7 mouse cellular contexts compared by ENCODE assay signal in the genomic region with DNA sequence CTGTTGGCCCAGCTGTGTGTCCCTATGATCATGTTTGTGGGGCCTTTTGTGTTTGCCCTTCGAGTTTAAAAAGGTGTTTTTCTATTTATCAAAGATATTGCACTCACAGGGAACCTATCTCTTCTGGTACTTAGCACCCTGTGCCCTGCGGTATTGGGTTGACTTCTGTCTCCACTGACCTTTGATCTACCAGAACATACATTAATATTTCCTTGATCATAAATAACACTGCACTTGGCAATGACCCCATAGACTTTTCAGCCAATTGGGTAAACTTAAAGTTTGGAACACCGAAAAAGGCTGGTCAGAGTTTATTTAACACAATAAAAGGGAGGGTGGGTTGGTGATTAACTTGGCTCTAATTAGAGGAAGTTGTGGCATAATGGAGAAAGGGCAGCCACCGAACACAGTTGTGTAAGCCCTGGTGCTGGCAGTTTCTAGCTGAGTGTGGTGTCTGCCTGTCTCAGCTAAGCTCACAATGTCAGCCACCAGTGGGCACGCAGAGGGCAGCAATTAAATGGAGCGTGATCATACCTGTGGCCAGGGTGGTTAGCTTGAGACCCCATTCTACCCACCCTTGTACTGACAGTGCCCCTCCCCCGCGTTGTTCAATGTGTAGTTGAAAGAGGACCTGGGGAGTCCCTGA. TPM values are rescaled to one million over a fixed set of nuclear protein-coding genes. Genes with fewer than 3 reads are reported as not detected.
DNase-seq lines count a peak whose midpoint lies in the region; ATAC-seq and TF ChIP-seq lines count a peak whose summit lies in the region.

No protein-coding gene starts in this region.

- H3K9ac ChIP-seq in lung, embryonic 14.5 days = no peak overlapping the region

- H3K27ac ChIP-seq in kidney, adult 2 months (ENCODE audit: insufficient read depth, low read depth, low read length) = no peak overlapping the region
- H3K27ac ChIP-seq in lung, embryonic 14.5 days (ENCODE audit: low read depth) = no peak overlapping the region
- H3K27ac ChIP-seq in small intestine, adult 2 months (ENCODE audit: insufficient read depth, low read depth, low read length) = peak overlapping the region; percentile 96

- TF ChIP-seq CTCF in kidney, adult 2 months (conservative IDR thresholded peaks at IDR 0.05; ENCODE audit: insufficient read depth, insufficient read length, low read depth, low read length) = no peak
- no peak for TF ChIP-seq CTCF in lung, embryonic 14.5 days (IDR thresholded peaks at IDR 0.05; ENCODE audit: low read depth)
- TF ChIP-seq CTCF in small intestine, adult 2 months (IDR thresholded peaks at IDR 0.05; ENCODE audit: extremely low read depth, insufficient read length, insufficient replicate concordance, low read depth, low read length) = no peak

- H3K36me3 ChIP-seq in kidney, adult 2 months (ENCODE audit: control insufficient read depth, insufficient read depth, low read length) = no peaks in the 10 kb centered on the region
- H3K36me3 ChIP-seq in lung, embryonic 14.5 days (ENCODE audit: insufficient read depth) = no peaks in the 10 kb centered on the region
- H3K36me3 ChIP-seq in small intestine, adult 2 months (ENCODE audit: control insufficient read depth, insufficient read depth, low read length) = no peaks in the 10 kb centered on the region

- no peaks in the 10 kb centered on the region for H3K9me3 ChIP-seq in lung, embryonic 14.5 days (ENCODE audit: low read depth, low read length)

- H3K27me3 ChIP-seq in kidney, adult 2 months (replicated peaks; ENCODE audit: control insufficient read depth, insufficient read depth, low read length) = no peaks in the 10 kb centered on the region
- H3K27me3 ChIP-seq in lung, embryonic 14.5 days (ENCODE audit: insufficient read depth, low read length) = no peaks in the 10 kb centered on the region
- H3K27me3 ChIP-seq in small intestine, adult 2 months (ENCODE audit: control insufficient read depth, insufficient read depth, low read length) = no peaks in the 10 kb centered on the region

- no peak overlapping the region for H3K4me3 ChIP-seq in kidney, adult 2 months (ENCODE audit: insufficient read depth, low read depth, low read length)
- no peak overlapping the region for H3K4me3 ChIP-seq in lung, embryonic 14.5 days (ENCODE audit: low read depth, low read length)
- H3K4me3 ChIP-seq in small intestine, adult 2 months (ENCODE audit: low read depth, low read length) = no peak overlapping the region

- no peaks in the 10 kb centered on the region for H3K4me1 ChIP-seq in kidney, adult 2 months (ENCODE audit: control insufficient read depth, insufficient read depth, low read length)
- H3K4me1 ChIP-seq in lung, embryonic 14.5 days (ENCODE audit: insufficient read depth) = no peaks in the 10 kb centered on the region
- peaks cover 21% of the 10 kb centered on the region; the same call in 1 of the 2 replicates for H3K4me1 ChIP-seq in small intestine, adult 2 months (ENCODE audit: control insufficient read depth, insufficient read depth, insufficient read length, low read length)

- DNase-seq in right cerebral cortex, postnatal 14 days = peak; percentile 16
- no peak for DNase-seq in right cerebral cortex, postnatal 36 days (ENCODE audit: low spot score in 2 of 2)
- peak; percentile 88 for DNase-seq in fat pad, adult 2 months (ENCODE audit: extremely low read depth, low read depth, low spot score)
- DNase-seq in kidney, adult 2 months = peak; percentile 74
- no peak for DNase-seq in lung, embryonic 14.5 days
- no peak for DNase-seq in embryo, embryonic 9.5 days (ENCODE audit: extremely low spot score)

- WGBS in kidney, adult 2 months = 36% methylated on average over 8 of the region's 8 CpGs
- WGBS in lung, embryonic 14.5 days = 64% methylated on average over 8 of the region's 8 CpGs
- WGBS in small intestine, adult 2 months = 23% methylated on average over 8 of the region's 8 CpGs

- H3K4me2 ChIP-seq in lung, embryonic 14.5 days = peak overlapping the region; percentile 78

- no peak for ATAC-seq in lung, embryonic 14.5 days (ENCODE audit: insufficient read depth)

- no peak for TF ChIP-seq POLR2A in kidney, adult 2 months (IDR thresholded peaks at IDR 0.05; ENCODE audit: low read depth, low read length)
- TF ChIP-seq POLR2A in small intestine, adult 2 months (IDR thresholded peaks at IDR 0.05; ENCODE audit: low read depth, low read length) = peak; percentile 24; the same call in 1 of the 2 replicates

RNA-seq across cellular contexts. Expression of a gene that starts 38.5 kb away (rescaled TPM):
- polyA plus RNA-seq in kidney, adult 2 months (2012; rRNA removed) = 7.8 and 9.6 TPM in 2 replicates
- polyA plus RNA-seq in lung, embryonic 14.5 days (2014; fragmentation: Nextera tagmentation; extraction: Ambion mirVana) = 36.2 and 40.8 TPM in 2 replicates
- 3.6 and 6.8 TPM in 2 replicates for polyA plus RNA-seq in small intestine, adult 2 months (2012; rRNA removed)

Comparison
In these comparisons a context has a peak if more than half of its experiments do, and no peak if none do; other contexts are left out.
1. DNase-seq: peak in right cerebral cortex, postnatal 14 days (single experiment), fat pad, adult 2 months (single experiment) and kidney, adult 2 months (single experiment); none in right cerebral cortex, postnatal 36 days (0 of 2), lung, embryonic 14.5 days (single experiment) and embryo, embryonic 9.5 days (single experiment).